Mouse (Mus musculus): ENCODE measurements around the gene Aatk. TPM values are rescaled to one million over a fixed set of nuclear protein-coding genes. Genes with fewer than 3 reads are reported as not detected.

Aatk gene
- total RNA-seq, 2 experiments from 2014 or later = 8.3 TPM

GRCm38 (mm10) chr11:120029431-120030144 is 17.4 kb downstream of the Aatk start:
- no peak for ATAC-seq (replicated peaks; ENCODE audit: poor library complexity, severe bottlenecking)

- ATAC-seq (replicated peaks; ENCODE audit: poor library complexity, severe bottlenecking) = 0 out of 2 replicates have a peak, but pooled peaks have one; percentile 25
Observed at GRCm38 (mm10) chr11:120028319-120029092, 18.5 kb downstream of the Aatk start.

GRCm38 (mm10) chr11:120026941-120027340 is 20.0 kb downstream of the Aatk start:
- ATAC-seq (replicated peaks; ENCODE audit: poor library complexity, severe bottlenecking) = no peak

- 0 out of 2 replicates have a peak, but pooled peaks have one; percentile 22 for ATAC-seq (replicated peaks; ENCODE audit: poor library complexity, severe bottlenecking)
Observed at GRCm38 (mm10) chr11:120022841-120023240, 24.1 kb downstream of the Aatk start.

DNA sequence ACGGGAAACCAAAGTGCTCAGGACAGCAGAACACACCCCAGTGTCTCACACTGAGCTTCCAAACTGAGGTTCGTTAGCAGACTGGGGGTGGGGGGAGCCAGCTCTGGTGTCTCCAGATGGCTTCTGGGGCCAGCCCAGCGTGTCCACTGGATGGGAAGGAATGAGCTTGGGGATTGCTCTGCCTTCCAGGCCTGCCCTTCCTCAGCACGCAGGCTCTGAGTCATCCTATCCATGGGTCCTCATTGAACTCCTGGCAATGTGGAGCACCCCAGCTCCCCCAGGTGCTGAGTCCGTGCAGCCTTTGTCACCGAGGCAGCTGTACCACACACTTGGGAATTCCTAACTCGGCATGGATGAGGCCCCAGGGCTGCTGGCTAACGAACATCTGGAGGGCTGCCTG is 24.8 kb downstream of the Aatk start:
- ATAC-seq (replicated peaks; ENCODE audit: poor library complexity, severe bottlenecking) = no peak

DNA sequence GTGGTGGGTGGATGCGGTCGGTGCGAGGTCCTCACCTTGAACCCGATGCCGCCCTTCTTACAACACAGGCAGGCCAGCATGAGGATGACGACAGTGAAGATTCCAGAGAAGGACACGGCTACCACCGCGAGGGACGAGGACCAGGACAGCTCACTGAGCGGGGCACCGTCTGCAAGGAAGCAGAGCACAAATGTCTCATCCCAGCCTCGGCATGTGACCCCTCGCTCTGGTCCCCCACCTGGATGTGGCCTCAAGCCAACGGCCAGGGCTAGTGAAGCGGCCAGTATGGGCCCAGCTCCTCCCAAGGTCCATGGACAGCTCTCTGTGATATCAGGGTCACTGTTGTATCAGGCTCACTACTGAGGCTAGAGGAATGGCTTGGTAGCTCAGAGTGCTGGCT is 25.6 kb downstream of the Aatk start:
- no peak for ATAC-seq (replicated peaks; ENCODE audit: poor library complexity, severe bottlenecking)

DNA sequence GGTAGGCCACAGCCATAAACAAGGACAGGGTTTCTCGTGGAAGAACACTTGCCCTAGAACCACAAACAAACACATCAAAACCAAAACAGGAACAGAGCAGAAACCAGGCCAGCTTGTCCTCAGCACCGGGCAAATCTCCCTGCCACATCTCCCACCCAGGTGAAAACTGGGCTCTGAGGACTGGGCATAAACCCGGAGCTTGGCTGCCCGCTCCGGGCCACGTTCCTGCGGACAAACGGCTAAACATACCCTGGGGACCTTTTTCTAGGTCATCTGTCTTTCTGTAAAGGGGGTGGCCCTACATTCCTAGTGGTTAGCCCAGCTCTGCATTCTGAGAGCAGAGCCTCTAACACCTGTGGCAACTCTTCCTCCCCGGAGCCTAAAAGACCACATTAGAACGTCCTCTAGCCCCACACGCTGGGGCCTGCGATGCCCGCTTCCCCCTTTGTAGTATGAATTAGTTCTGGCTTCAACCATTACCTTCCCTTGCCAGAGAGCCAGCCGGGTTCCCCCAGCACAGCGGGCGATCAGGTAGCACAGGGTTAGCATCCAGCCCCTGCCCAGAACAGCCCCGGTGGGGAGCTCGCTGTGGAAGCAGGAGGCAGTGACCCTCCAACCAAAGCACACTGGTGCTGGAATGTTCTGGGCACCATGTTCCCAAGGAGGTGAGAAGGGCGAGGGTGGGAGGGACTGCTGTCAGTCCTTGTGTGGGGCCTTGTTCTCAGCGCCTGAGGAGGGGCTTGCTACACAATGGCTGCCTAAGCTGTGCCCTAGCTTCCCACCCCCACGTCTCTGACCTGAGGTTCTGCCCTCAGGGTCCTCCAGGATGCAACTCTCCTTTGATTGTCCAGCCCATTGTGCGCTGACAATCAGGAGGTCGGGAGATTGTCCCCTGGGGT is 27.2 kb downstream of the Aatk start:
- ATAC-seq (replicated peaks; ENCODE audit: poor library complexity, severe bottlenecking) = no peak

DNA sequence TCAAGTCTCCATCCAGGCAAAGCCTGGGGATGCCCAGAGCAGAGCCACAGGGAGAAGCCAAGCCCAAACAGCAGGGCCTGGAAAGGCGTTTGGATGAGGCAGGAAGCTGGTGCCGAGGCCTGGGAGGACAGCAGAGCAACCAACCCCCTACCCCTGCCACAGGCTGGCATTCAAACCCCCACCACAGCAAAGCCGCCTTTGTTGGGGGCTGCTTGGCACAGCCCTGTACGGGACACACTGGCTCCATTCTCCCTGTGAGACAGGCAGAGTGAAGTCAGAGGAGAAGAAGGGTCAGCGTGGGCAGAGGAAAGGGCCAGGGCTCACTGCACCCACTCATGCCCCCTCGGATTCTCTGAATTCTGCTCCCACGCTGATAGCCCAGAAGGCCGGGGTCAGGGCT is 30.0 kb downstream of the Aatk start:
- ATAC-seq (replicated peaks; ENCODE audit: poor library complexity, severe bottlenecking) = no peak

GRCm38 (mm10) chr11:120014758-120015157 is 32.2 kb downstream of the Aatk start:
- no peak for ATAC-seq (replicated peaks; ENCODE audit: poor library complexity, severe bottlenecking)

DNA sequence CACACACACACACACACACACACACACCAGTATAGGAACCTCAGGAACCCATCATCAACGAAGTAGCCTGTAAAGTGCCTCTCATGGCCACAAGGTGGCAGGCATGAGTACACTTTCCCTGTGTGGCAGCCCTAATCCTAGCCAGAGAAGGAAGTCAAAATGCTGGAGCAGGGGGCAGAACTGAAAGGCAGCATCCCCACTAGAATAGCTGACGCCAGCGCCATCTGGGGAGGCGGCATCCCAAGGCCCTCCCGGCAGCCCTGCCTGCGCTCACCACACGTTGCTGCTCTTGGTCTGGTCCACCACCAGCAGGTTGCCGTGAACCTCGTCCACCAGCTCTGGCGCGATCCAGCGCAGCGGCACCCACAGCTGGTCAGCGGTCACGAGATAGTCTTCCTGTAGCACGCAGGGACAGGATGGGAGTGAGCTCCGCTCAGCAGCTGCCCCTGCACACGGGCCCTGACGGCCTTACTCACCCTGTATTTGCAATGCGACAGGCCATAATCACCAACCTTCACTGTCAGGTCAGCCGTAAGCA is 33.7 kb downstream of the Aatk start:
- ATAC-seq (replicated peaks; ENCODE audit: poor library complexity, severe bottlenecking) = peak; percentile 86

DNA sequence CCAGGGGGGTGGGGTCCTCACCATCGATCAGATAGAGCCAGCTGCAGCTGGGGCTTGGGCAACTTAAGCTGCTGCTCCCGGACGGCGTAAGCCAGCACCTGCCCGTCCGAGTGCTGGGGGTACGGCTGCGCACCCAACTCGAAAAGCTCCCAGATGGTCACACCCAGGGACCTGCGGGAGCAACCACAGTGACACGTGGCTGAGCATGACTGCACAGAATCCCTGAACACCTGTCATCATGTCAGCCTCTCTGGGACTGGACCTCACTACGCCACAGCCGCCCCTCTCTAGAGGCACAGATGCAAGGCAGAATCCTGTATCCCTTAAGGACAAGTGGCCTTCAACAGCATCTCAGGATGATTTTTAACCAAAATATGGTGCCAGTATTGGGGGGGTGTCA is 34.3 kb downstream of the Aatk start:
- ATAC-seq (replicated peaks; ENCODE audit: poor library complexity, severe bottlenecking) = no peak

DNA sequence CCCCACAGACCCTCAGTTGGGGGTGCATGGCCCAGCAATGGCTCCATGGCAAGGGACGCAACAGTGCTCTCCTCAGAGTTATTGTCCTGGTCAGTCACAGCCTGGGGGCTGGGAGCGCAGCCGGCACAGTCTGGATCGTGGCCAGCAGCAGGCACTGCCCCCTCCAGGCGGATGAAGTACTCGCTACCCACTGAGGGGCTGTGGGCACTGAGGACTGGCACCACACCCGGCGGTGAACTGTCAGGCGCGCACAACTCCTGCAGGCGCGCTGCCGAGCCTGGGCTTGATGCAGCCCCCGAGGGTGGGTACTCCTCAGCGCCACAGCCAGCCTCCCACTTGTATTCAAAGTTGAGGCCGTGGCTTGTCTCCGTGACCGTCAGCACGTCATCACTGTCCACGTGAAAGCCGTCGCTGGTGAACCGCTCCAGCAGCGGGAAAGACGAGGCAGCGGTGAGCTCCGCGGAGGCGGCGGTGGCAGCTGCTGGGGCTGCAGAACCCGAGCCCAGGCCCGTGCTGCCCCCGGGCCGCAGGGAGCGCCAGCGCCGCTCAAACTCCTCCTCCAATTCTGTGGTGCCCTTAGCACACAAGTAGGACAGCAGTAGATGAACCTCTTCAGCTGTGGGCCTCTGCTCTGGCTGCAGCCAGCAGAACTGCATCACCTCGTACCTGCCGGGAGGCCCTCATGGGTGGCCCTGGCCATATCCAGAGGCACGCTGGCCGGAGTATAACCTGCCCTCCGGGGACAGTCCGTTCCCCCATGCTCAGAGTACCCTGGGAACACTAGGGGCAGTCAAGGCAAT is 35.0 kb downstream of the Aatk start:
- no peak for ATAC-seq (replicated peaks; ENCODE audit: poor library complexity, severe bottlenecking)

DNA sequence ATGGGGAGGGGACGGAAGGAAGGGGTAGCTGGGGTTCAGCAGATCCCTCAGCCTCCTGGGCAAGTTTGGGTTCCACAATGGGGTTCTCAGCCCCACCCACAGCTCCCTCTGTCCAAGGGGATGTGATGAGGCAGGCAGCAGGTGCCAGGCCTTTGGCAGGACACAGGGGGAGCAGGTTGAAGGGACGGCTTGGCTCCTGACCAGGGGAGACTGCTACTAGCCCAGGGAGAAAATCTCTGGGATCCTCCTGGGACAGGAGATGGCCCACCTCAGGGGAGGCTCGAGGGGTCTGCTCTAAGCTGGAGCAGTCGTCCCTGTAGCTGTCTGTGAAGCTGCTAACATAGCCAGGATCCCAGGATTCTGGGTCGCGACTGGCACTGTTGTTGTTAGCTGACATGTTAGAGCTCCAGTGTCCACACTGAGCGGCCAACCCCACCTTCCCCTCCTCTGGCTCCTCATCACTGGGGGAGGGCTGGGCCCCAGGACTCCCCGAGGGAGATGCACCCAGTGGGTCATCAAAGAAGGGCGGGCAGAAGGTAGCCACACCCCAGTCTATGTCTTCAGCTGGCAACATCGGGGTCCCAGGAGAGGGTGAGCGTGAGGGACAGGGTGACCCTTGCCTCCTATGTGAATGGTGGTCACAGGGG is 35.7 kb downstream of the Aatk start:
- ATAC-seq (replicated peaks; ENCODE audit: poor library complexity, severe bottlenecking) = no peak

DNA sequence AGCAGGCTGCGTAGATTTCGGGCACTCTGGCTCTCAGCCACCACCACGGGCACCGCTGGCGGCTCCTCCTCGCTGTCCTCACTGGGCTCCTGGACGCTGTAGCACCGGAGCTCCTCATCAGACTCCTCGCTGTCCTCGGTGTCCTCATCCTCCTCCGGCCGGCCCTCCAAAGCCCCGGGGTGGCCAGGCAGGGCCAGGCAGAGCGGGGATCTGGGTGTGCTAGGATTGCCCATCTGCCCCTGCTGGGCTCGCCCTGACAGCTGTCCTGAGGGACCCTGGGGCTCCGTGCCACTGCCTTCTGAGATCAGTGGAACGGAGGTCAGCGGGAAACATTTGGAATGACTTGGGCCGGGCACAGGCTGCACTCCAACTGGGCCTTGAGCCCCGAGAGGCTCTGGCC is 37.0 kb downstream of the Aatk start:
- no peak for ATAC-seq (replicated peaks; ENCODE audit: poor library complexity, severe bottlenecking)

DNA sequence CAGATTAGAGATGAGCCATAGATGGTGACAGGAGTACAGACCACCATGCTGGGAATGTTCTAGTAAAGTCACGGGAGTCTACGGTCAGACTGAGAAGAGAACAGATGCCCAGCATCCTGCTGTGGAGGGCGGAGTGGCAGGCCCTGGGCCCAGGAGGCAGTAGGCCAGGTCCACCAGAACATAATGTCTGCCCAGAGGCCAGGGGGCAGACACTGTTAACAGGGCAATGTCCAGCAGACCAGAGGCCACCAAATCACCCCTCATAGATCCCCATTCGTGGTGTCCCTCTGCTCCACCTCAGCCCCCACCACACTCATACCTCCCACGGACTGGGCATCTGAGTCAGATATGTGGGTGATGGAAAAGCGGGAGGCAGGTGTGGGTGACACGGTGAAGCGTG is 38.0 kb downstream of the Aatk start:
- ATAC-seq (replicated peaks; ENCODE audit: poor library complexity, severe bottlenecking) = no peak

GRCm38 (mm10) chr11:120008501-120008900 is 38.5 kb downstream of the Aatk start:
- ATAC-seq (replicated peaks; ENCODE audit: poor library complexity, severe bottlenecking) = no peak

DNA sequence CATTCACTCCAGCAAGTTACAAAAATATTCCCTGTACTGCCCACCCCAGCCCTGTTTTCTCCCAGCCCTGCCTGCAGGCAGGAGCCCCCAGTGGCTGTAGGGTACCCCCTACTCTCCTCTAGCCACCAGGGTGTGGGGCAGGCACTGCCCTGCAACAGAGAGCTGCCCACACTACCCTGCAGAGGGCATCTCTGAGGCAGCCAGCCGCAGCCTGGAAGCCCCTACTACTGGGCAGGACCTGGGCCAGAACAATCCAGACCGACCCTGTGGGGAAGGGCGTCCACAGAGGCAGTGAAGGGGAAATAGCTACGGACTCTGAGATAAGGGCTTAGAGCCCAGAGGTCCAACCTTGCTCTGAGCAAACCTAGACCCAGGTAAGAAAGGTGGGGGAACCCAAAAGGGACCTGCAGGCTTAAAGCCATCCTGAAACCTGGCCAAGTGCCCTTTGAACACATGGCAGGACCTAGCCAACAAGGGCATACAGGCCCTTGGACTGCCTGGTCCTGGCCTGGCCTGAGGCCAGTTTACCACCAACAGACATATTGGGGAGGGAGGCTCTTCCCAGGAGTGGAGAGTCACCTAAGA is 39.4 kb downstream of the Aatk start:
- no peak for ATAC-seq (replicated peaks; ENCODE audit: poor library complexity, severe bottlenecking)

DNA sequence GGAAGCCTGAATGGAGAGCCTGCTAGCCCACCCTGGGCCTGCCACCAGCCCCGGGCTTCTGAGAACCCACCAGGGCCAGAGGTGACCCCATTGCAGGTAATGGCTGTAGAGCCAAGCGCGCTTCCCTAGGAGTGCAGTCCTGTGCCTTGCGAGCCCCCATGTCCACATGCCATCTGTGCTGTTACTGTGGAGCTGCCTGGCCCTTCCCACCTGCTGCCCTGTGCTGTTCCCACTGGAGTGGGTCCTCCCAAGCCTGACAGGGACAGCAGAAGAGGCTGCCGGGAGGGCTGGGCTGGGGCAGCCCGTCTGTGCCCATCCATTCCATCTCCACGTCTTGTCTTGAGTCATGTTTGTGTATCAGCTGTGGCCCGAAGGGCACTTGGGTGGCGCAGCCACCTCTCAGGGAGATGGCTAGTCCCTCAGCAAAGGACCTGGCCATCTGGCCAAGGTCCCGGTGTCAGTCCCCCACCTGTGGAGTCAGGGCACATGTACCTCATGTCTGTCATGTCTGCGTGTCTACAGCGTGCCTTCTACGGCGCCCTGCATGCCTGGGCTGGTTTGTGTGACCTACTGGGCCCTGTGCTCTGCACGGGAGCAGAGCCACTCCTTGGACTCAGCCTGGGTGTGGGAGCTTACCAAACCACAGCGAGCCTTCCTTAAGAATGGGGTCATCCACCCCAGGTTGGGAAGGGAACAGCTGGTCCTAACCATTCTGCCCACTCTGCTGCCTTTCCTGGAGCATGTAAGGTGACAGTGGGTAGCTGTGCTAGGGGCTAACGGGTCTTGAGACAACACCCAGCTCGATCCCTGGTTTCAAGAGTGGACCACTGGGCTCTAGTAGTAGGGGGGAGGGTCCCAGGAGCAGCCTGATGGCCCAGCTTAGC is 41.3 kb downstream of the Aatk start:
- no peak for ATAC-seq (replicated peaks; ENCODE audit: poor library complexity, severe bottlenecking)

All from granulocyte monocyte progenitor cell, adult 5-6 weeks (primary cell).